Mouse (Mus musculus) lung, postnatal 25 days (tissue): Measurements from ENCODE around the gene Wfikkn1.

Experiments
- DNase-seq: peaks from one replicate; pipeline ENCODE4 v3.0.0; 2022; ENCODE audit warnings: low spot score

Gene Wfikkn1

GRCm38 (mm10) chr17:25880196-25880910, at the start of gene Wfikkn1:
TSS of gene Wfikkn1 (minus strand) at chr17:25880858.
- DNase-seq = no peak

DNA sequence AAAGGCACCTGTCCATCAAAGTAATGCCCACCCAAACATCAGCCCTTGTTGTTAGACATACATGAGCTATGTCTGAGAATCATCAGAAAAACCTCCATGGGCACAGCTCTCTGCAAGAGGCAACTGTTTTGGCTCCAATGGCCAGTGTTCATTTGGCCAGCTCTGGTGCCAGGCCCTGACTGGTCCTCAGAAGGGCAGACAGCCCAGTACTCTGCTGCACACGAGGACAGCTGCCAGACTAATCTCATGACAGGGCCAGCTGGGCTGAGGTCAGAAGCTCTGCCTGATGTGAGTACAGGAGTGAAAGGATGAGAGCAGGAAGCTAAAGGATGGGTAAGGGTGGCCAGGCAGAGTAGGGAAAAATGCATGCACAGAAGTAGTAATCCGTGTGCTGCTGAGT, 44.7 kb upstream of the Wfikkn1 start:
- no peak for DNase-seq

DNA sequence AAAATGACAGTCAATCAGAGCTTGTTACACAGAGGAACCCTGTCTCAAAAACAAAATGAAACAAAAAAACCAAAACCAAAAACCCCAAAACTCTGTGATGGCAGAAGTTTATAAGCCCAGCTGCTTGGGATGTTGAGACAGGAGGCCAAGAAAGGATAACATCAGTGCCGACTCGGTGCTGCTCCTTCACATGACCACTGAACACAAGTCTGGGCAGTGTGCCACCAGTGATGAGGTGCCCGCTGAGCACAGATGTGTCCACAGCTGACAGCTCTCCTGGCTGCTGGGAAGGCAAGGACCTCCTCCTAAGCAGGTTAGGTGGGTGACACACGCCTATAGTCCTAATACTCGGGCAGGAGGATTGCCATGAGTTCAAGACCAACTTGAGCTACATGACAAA, 41.5 kb upstream of the Wfikkn1 start:
- DNase-seq = no peak

GRCm38 (mm10) chr17:25919786-25920642, 39.4 kb upstream of the Wfikkn1 start:
- DNase-seq = peak; percentile 100

DNA sequence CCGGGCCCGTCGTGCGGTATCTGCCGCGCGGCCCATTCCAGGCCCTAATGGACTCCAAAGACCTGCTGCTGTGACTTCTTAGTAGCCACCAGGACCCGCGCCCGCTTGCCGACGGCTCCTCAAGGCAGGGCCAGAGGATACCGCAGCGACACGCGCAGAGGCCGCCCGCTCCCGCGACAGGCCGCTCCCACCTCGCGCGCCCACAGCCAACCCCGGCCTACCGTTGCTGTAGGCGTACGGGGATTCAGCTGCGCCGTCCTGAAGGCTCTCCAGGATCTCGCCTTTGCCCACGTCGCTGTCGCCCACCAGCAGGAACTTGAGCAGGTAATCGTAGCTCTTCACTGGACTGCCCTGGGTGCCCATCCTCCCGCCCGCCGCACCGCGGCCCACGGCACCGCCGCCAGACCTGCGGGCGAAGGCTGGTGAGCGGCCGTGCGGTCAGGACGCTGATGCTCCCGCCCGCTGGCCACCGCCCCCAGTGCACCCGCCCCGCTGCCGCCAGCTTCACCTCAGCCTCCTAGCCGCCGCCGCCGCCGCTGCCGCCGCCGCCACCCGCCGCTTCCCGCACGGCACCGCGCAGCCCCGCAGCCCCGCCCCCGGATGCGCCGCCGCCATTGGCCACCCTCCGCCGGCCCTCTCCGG, 38.6 kb upstream of the Wfikkn1 start, which contains the start of gene Rab40c:
TSS of gene Rab40c (minus strand) at position 584 of the 642 bp plus-strand sequence.
- DNase-seq = no peak

GRCm38 (mm10) chr17:25918037-25918750, 37.5 kb upstream of the Wfikkn1 start:
- DNase-seq = no peak

GRCm38 (mm10) chr17:25916931-25917647, 36.4 kb upstream of the Wfikkn1 start:
- no peak for DNase-seq

GRCm38 (mm10) chr17:25914295-25914694, 33.6 kb upstream of the Wfikkn1 start:
- no peak for DNase-seq

DNA sequence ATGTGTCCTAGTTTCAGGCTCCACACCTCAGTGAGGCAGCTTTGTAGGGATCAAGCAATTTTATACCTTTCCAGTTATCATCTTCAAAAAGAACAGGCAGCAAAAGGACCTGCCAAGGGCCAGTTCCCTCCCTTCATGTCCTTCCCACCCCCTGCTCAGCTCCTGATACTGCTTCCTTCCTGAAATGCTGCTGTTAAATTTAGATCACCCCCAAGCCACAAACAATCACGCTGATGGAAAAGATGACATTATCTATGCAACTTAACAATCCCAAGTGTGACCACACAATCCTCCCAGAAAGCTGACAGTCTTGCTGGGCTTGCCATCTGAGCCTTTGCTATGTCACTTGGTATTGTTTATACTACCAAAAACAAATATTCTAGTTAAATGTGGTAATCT, 33.2 kb upstream of the Wfikkn1 start:
- DNase-seq = peak; percentile 47

GRCm38 (mm10) chr17:25913186-25913876, 32.7 kb upstream of the Wfikkn1 start:
- DNase-seq = peak; percentile 38

GRCm38 (mm10) chr17:25911816-25912215, 31.2 kb upstream of the Wfikkn1 start:
- DNase-seq = peak; percentile 33

DNA sequence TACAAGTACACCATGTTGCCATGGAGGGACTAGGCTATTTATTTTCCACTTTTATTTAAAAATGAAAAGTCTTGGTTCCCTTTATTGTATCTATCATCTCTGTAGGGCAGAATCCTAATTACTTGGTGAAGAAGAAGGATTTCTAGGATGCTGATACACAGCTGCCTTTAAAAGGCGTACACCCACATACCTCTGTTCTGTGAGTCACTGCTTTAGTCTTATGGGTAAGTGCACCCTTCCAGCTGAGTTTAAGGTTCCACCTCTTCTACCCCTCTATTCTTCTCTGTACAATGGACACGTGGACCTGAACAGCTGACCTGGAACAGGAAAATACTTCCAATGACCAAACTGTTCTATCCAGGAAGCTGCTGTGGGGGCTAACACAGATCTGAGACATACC, 27.0 kb upstream of the Wfikkn1 start:
- DNase-seq = no peak

DNA sequence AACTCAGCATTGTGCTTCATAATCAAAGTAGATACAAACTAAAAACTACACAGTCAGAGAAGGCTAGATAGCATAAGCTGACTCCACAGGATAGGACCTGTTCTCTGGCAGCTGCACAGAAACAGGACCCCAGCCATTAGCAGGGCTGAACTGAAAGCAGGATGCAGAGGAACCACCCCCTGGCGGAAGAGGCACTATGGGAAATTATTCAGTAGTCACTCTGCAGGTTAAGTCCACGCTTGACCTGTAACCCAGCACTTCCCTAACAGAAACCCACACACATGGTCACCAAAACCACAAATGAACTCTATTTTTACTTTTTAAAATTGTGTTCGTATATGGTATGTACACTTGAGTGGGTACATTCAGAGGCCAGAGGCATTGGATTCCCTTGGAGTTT, 22.4 kb upstream of the Wfikkn1 start:
- no peak for DNase-seq

DNA sequence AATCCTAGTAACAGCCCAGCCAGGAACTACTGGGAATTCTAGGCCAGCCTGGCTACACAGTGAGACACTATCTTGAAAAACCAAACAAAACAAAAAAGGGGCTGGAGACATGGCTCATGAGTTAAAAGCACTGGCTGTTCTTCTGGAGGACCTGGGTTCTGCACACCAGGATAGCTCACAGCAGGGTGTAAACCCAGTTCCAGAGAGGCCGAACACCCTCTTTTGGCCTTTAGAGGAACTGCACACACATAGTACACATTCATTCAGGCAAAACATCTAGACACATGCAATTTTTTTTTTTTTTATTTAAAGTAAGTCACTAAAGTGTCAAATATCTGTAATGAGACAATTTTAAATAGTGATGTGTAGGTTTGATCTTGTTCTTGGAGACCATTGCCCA, 19.5 kb upstream of the Wfikkn1 start:
- no peak for DNase-seq

DNA sequence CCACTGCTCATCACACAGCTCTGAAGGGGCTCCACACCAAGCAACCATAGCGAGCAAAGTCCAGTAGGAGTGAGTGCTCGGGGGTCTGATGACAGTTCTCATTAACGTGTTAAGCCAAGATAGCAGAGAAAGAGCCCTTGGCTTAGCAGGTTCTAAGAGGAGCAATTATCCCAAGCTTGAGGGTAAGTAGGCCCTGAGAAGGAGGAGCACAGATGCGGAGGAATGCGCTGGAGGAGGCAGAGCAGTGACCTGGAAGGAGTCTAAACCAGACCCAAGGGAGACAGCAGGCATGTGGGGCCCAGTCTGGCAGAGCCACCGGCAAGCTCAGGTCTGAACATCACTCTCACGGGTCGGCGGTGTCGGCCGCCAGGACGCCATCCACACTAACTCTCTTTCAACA, 15.2 kb upstream of the Wfikkn1 start:
- no peak for DNase-seq

DNA sequence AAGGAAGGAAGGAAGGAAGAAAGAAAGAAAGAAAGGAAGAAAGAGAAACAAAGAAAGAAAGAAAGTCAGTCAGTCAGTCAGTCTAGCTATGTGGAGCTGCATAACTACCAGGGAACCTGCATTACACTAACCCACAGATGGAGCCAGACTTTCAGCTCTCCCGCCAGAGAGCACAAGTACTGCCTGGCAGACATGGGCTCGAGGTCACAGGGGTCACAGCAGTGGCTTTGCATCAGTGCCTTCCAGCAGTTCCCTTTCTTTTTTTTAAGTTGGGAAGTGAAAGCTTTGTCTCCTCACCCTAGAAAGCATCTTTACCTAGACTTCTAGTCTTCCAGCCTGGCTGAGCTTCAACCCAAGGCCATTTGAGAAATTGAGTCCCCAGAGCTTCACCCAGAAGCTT, 14.8 kb upstream of the Wfikkn1 start:
- no peak for DNase-seq

GRCm38 (mm10) chr17:25893975-25894617, 13.4 kb upstream of the Wfikkn1 start:
- peak; percentile 78 for DNase-seq

GRCm38 (mm10) chr17:25888837-25889236, 8.2 kb upstream of the Wfikkn1 start:
- no peak for DNase-seq

DNA sequence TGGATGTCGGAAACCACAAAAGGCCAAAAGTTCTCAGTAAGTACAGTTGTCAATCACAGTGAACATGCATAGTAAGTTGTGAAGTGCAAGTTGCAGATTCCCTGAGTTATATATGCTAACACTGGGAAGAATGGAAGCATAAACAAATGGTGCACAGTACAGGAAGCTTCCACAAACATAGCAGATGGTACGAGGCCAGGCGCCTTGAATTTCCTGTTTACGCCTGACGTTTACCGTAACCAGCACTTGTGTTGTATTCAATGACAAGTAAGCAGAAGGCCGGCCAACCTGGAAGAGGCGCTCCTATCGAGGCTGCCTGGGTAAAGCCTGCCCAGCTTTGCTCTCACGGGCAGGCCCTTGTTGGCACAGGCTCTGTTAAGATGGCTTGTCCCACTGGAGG, 6.8 kb upstream of the Wfikkn1 start:
- peak; percentile 44 for DNase-seq

DNA sequence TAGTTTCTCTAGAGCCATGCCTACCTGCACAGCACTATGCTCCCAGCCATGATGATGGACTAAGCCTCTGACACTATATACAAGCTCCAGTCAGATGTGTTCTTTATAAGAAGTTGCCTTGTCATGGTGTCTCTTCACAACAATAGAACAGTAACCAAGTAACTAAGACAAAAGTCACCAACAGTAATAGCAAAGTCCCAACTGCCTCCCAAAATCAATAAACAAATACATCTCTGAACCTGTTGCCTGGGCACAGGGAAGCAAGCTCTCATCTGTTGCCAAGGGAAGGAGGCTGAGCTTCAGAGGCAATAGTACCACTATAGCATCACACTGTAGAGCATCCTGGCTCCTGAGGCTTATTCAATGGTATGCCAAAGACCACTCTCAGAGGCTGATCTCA, 6.1 kb upstream of the Wfikkn1 start:
- DNase-seq = no peak
